Comparison of ENCODE assay signal across 20 mouse cellular contexts in genomic region chr9:94067121-94067520, GRCm38 (mm10).
A peak's percentile ranks its signal among the peaks of the same experiment; 100 is the strongest.
DNase-seq lines count a peak whose midpoint lies in the region; ATAC-seq lines count a peak whose summit lies in the region.
"Had no signal": no experiment of that assay in that cellular context is flagged by ENCODE, and none has a peak within 500 bp of the region (broad histone marks: within the 10 kb centered on the region; RNA-seq: fewer than 3 reads in every experiment).

No protein-coding gene starts in this region.

- no peaks in the 10 kb centered on the region for H3K9me3 ChIP-seq in forebrain, embryonic 14.5 days (replicated peaks; ENCODE audit: control insufficient read depth, low read length)
- no peaks in the 10 kb centered on the region for H3K9me3 ChIP-seq in forebrain, embryonic 13.5 days (replicated peaks)
- H3K9me3 ChIP-seq: heart, embryonic 13.5 days; hindbrain, embryonic 13.5 days; liver, embryonic 12.5 days; midbrain, embryonic 15.5 days; neural tube, embryonic 13.5 days; stomach, embryonic 15.5 days had no signal

- 50% methylated on average over 1 of the region's 1 CpGs for WGBS in forebrain, embryonic 14.5 days
- WGBS in forebrain, embryonic 13.5 days = 50% methylated on average over 1 of the region's 1 CpGs

- H3K4me1 ChIP-seq in forebrain, embryonic 14.5 days (ENCODE audit: control insufficient read depth, insufficient read depth, low read length) = no peaks in the 10 kb centered on the region
- no peaks in the 10 kb centered on the region for H3K4me1 ChIP-seq in forebrain, embryonic 13.5 days
- H3K4me1 ChIP-seq: heart, embryonic 13.5 days; hindbrain, embryonic 13.5 days; liver, embryonic 12.5 days; midbrain, embryonic 15.5 days; neural tube, embryonic 13.5 days; stomach, embryonic 15.5 days had no signal

- H3K4me3 ChIP-seq in forebrain, embryonic 14.5 days (ENCODE audit: low read depth, low read length) = no peak overlapping the region
- no peak overlapping the region for H3K4me3 ChIP-seq in forebrain, embryonic 13.5 days
- H3K4me3 ChIP-seq: heart, embryonic 13.5 days; hindbrain, embryonic 13.5 days; liver, embryonic 12.5 days; midbrain, embryonic 15.5 days; neural tube, embryonic 13.5 days; stomach, embryonic 15.5 days had no signal

- no peak overlapping the region for H3K4me2 ChIP-seq in forebrain, embryonic 14.5 days (ENCODE audit: low read length)
- no peak overlapping the region for H3K4me2 ChIP-seq in forebrain, embryonic 13.5 days
- H3K4me2 ChIP-seq: heart, embryonic 13.5 days; hindbrain, embryonic 13.5 days; liver, embryonic 12.5 days; midbrain, embryonic 15.5 days; neural tube, embryonic 13.5 days; stomach, embryonic 15.5 days had no signal

- peak; percentile 28 for DNase-seq in forebrain, embryonic 14.5 days (ENCODE audit: low spot score)
- DNase-seq in lung, postnatal 10 days = peak; percentile 2
- no peak for DNase-seq in lung, adult 18-20 months
- DNase-seq in cerebellum, adult 9-10 months = peak; percentile 22
- peak; percentile 18 for DNase-seq in mesoderm, embryonic 11.5 days (ENCODE audit: low read depth, low spot score)
- no peak for DNase-seq in kidney, postnatal 36 days
- DNase-seq in MN1 (ENCODE audit: low spot score) = no peak
- DNase-seq: adrenal gland, postnatal 25 days; gastrocnemius, postnatal 25 days; kidney, adult 18-20 months; retina, postnatal 1 day; thymus, postnatal 36 days had no signal

- no peak overlapping the region for H3K9ac ChIP-seq in forebrain, embryonic 14.5 days (ENCODE audit: low read length)
- no peak overlapping the region for H3K9ac ChIP-seq in forebrain, embryonic 13.5 days
- H3K9ac ChIP-seq: heart, embryonic 13.5 days; hindbrain, embryonic 13.5 days; liver, embryonic 12.5 days; midbrain, embryonic 15.5 days; neural tube, embryonic 13.5 days; stomach, embryonic 15.5 days had no signal

- no peak for ATAC-seq in forebrain, embryonic 14.5 days
- ATAC-seq in forebrain, embryonic 13.5 days = no peak
- ATAC-seq: forebrain, embryonic 16.5 days; liver, embryonic 12.5 days; midbrain, embryonic 15.5 days had no signal

- no peaks in the 10 kb centered on the region for H3K27me3 ChIP-seq in forebrain, embryonic 14.5 days (replicated peaks; ENCODE audit: control insufficient read depth, insufficient read depth, low read length)
- no peaks in the 10 kb centered on the region for H3K27me3 ChIP-seq in forebrain, embryonic 13.5 days
- H3K27me3 ChIP-seq: heart, embryonic 13.5 days; hindbrain, embryonic 13.5 days; liver, embryonic 12.5 days; midbrain, embryonic 15.5 days; neural tube, embryonic 13.5 days; stomach, embryonic 15.5 days had no signal

- no peaks in the 10 kb centered on the region for H3K36me3 ChIP-seq in forebrain, embryonic 14.5 days (ENCODE audit: control insufficient read depth, insufficient read depth, low read length)
- no peaks in the 10 kb centered on the region for H3K36me3 ChIP-seq in forebrain, embryonic 13.5 days (ENCODE audit: poor library complexity, severe bottlenecking)
- H3K36me3 ChIP-seq: heart, embryonic 13.5 days; hindbrain, embryonic 13.5 days; liver, embryonic 12.5 days; midbrain, embryonic 15.5 days; neural tube, embryonic 13.5 days; stomach, embryonic 15.5 days had no signal

- no peak overlapping the region for H3K27ac ChIP-seq in forebrain, embryonic 14.5 days (ENCODE audit: low read depth, low read length)
- no peak overlapping the region for H3K27ac ChIP-seq in forebrain, embryonic 13.5 days
- H3K27ac ChIP-seq: heart, embryonic 13.5 days; hindbrain, embryonic 13.5 days; liver, embryonic 12.5 days; midbrain, embryonic 15.5 days; neural tube, embryonic 13.5 days; stomach, embryonic 15.5 days had no signal

Comparison
In these comparisons a context has a peak if more than half of its experiments do, and no peak if none do; other contexts are left out.
1. DNase-seq: peak in forebrain, embryonic 14.5 days (single experiment), lung, postnatal 10 days (single experiment), cerebellum, adult 9-10 months (single experiment) and mesoderm, embryonic 11.5 days (single experiment); none in lung, adult 18-20 months (0 of 2), kidney, postnatal 36 days (0 of 2) and MN1 (single experiment).